Mouse (Mus musculus) mouse trophoblast stem cell (cell line): ENCODE results near the gene Olfr1047.
"Not testable (repeated sequence)": the region's sequence is repeated elsewhere in the genome, so short reads cannot be mapped to it uniquely, and the experiment has no call there.

Experiments used
- in situ Hi-C, 2 experiments: fragments of 300-500 bp; cut with MseI, MboI; formaldehyde crosslinking; loops; 2 replicates in 1 of 2; 3 replicates in 1 of 2; pipeline ENCODE4 v1.15.1; 2025

Olfr1047 gene

GRCm38 (mm10) chr2:86231301-86231700 is at the start of gene Olfr1047:
TSS of gene Olfr1047 (minus strand) at chr2:86231401.
- in situ Hi-C loops = no loop called here

GRCm38 (mm10) chr2:86278988-86279387 is 47.8 kb upstream of the Olfr1047 start, which contains the start of gene Olfr1051:
TSS of gene Olfr1051 (minus strand) at chr2:86279088.
- in situ Hi-C loops = not testable (repeated sequence)

GRCm38 (mm10) chr2:86258228-86258627 is 27.0 kb upstream of the Olfr1047 start, which contains the start of gene Olfr1049:
TSS of gene Olfr1049 (minus strand) at chr2:86258328.
- in situ Hi-C loops = not testable (repeated sequence)

GRCm38 (mm10) chr2:86240189-86240588 is 9.0 kb upstream of the Olfr1047 start, which contains the start of gene Olfr1048:
TSS of gene Olfr1048 (minus strand) at chr2:86240289.
- in situ Hi-C loops = no loop called here

- in situ Hi-C loops = no loop called here
These were observed 12.0 kb downstream of the Olfr1047 start, which contains the start of gene Olfr1046 for GRCm38 (mm10) chr2:86219214-86219613. TSS of gene Olfr1046 (minus strand) at chr2:86219314.

GRCm38 (mm10) chr2:86202909-86203308 is 28.3 kb downstream of the Olfr1047 start, which contains the start of gene Olfr1045:
TSS of gene Olfr1045 (minus strand) at chr2:86203009.
- in situ Hi-C loops = no loop called here

GRCm38 (mm10) chr2:86195863-86196262 is 35.3 kb downstream of the Olfr1047 start:
- in situ Hi-C loops = no loop called here

- in situ Hi-C loops = no loop called here
These were observed 45.6 kb downstream of the Olfr1047 start, which contains the start of gene Olfr52 for GRCm38 (mm10) chr2:86185583-86185982. TSS of gene Olfr52 (minus strand) at chr2:86185683.

- in situ Hi-C loops = no loop called here
These were observed 51.3 kb downstream of the Olfr1047 start for GRCm38 (mm10) chr2:86179950-86180349.

- in situ Hi-C loops = no loop called here
These were observed 53.5 kb downstream of the Olfr1047 start, which contains the start of gene Olfr1044 for GRCm38 (mm10) chr2:86177720-86178119. TSS of gene Olfr1044 (minus strand) at chr2:86177820.
